Mouse (Mus musculus) G1E (cell line): ENCODE data around the gene Sntb2.

Experiments used
- CTCF ChIP-seq: IDR thresholded peaks from 2 replicates; pipeline ENCODE4 v1.5.1; 2012; ENCODE audit warnings: low read depth, low read length, inconsistent platforms, mixed read lengths
- GATA1 ChIP-seq: IDR thresholded peaks from 2 replicates; pipeline ENCODE4 v1.6.1; 2012; ENCODE audit warnings: borderline replicate concordance, low read length, inconsistent platforms, mixed read lengths
- GATA2 ChIP-seq: IDR thresholded peaks from 2 replicates; pipeline ENCODE4 v1.6.1; 2012; ENCODE audit warnings: low read depth, low read length, inconsistent platforms, borderline replicate concordance
- POLR2AphosphoS5 ChIP-seq: IDR thresholded peaks from 2 replicates; pipeline ENCODE4 v1.6.1; 2012; ENCODE audit warnings: low read depth, low read length, inconsistent platforms; ENCODE audit not compliant: insufficient replicate concordance
- TAL1 ChIP-seq: conservative IDR thresholded peaks from 2 replicates; pipeline ENCODE4 v1.6.1; 2012; ENCODE audit warnings: low read depth, low read length, inconsistent platforms, mixed read lengths

GRCm38 (mm10) chr8:107029310-107029709, 93.8 kb downstream of the Sntb2 start:
- TF ChIP-seq GATA1 (no peak), CTCF (no peak), GATA2 (no peak), TAL1 (no peak), POLR2AphosphoS5 (no peak)
